Mouse (Mus musculus) spleen, adult 2 months (tissue): Measurements from ENCODE around the gene Srrt. TPM values are rescaled to one million over a fixed set of nuclear protein-coding genes. Genes with fewer than 3 reads are reported as not detected.
A peak's percentile ranks its signal among the peaks of the same experiment; 100 is the strongest.

ENCODE experiments used
- DNase-seq, 2 experiments: peaks; one replicate each; pipeline versions ENCODE4 v3.0.0 to v3.0.0-alpha.2; 2012 to 2021; ENCODE audit warnings: low spot score in 2 of 2, low read depth in 1 of 2
- H3K27ac ChIP-seq: fragments of 200-500 bp; 2 replicates; pipeline ENCODE4 v1.5.1; 2012; ENCODE audit warnings: low read length, inconsistent platforms; ENCODE audit not compliant: insufficient read depth
- H3K27me3 ChIP-seq: fragments of 200-500 bp; 2 replicates; pipeline ENCODE4 v1.6.1; 2012; ENCODE audit warnings: mild to moderate bottlenecking, moderate library complexity, low read length, inconsistent platforms; ENCODE audit not compliant: control insufficient read depth, insufficient read depth
- H3K36me3 ChIP-seq: fragments of 200-500 bp; 2 replicates; pipeline ENCODE4 v1.6.1; 2012; ENCODE audit warnings: mild to moderate bottlenecking, low read length, inconsistent platforms; ENCODE audit not compliant: control insufficient read depth, insufficient read depth
- H3K4me1 ChIP-seq: fragments of 200-500 bp; 2 replicates; pipeline ENCODE4 v1.6.1; 2011; ENCODE audit warnings: inconsistent platforms; ENCODE audit not compliant: control insufficient read depth, insufficient read depth, insufficient read length
- H3K4me3 ChIP-seq: fragments of 200-500 bp; 2 replicates; pipeline ENCODE4 v1.5.1; 2011; ENCODE audit warnings: mild to moderate bottlenecking, inconsistent platforms; ENCODE audit not compliant: insufficient read depth, insufficient read length; ENCODE audit errors: extremely low read depth
- CTCF ChIP-seq: fragments of 200-500 bp; IDR thresholded peaks from 2 replicates; pipeline ENCODE4 v1.5.1; 2011; ENCODE audit warnings: mild to moderate bottlenecking, inconsistent platforms; ENCODE audit not compliant: insufficient read depth, insufficient read length, insufficient replicate concordance; ENCODE audit errors: extremely low read depth
- POLR2A ChIP-seq: fragments of 200-500 bp; IDR thresholded peaks from 2 replicates; pipeline ENCODE4 v1.6.1; 2011; ENCODE audit warnings: low read depth, low read length, inconsistent platforms
- WGBS: fragments of 180-500 bp; shearing (Covaris S2); methylation state at CpG from one replicate; pipeline ENCODE4 v1.1.7; 2018; 5-methylcytosine and 5-hydroxymethylcytosine counted together
- polyA plus RNA-seq: library from polyadenylated mRNA; depleted of rRNA; stranded (reverse); fragments of >200 nt; gene quantifications from 2 replicates; pipeline ENCODE4 v1.2.3, GENCODE M21; 2012; rRNA removed

The Srrt gene
- 172 and 175 TPM in 2 replicates for polyA plus RNA-seq

GRCm38 (mm10) chr5:137307071-137307912 lies at the start of gene Srrt:
Srrt (minus strand) TSS chr5:137307674.
- Histone ChIP-seq H3K4me1 (peaks cover 11% of the 10 kb centered on the region; the same call in 1 of the 2 replicates), H3K36me3 (peaks cover 9% of the 10 kb centered on the region), H3K4me3 (peak within 1 kb of the TSS; percentile 73), H3K27ac (peak within 1 kb of the TSS; percentile 80), H3K27me3 (no peaks in the 10 kb centered on the region)
- TF ChIP-seq POLR2A (peak; percentile 61), CTCF (no peak)
- DNase-seq = peak; percentile 89
- WGBS = 1% methylated on average over 67 of the region's 72 CpGs

GRCm38 (mm10) chr5:137354091-137354490 lies 46.6 kb upstream of the Srrt start:
- H3K4me3 ChIP-seq = no peak overlapping the region
- WGBS = 81% methylated on average over 17 of the region's 17 CpGs

GRCm38 (mm10) chr5:137352011-137352975 lies 44.8 kb upstream of the Srrt start:
- Histone ChIP-seq H3K4me1 (no peaks in the 10 kb centered on the region; the same call in 1 of the 2 replicates), H3K27me3 (peaks cover 9% of the 10 kb centered on the region), H3K36me3 (no peaks in the 10 kb centered on the region), H3K4me3 (peak overlapping the region; percentile 27; the same call in 1 of the 2 replicates), H3K27ac (0 out of 2 replicates have a peak overlapping the region, but pooled peaks have one; percentile 20)
- TF ChIP-seq POLR2A (no peak), CTCF (no peak)
- 77% methylated on average over 16 of the region's 16 CpGs for WGBS
- DNase-seq = no peak

More at GRCm38 (mm10) chr5:137354091-137354490, 46.6 kb upstream of the Srrt start:
- Histone ChIP-seq H3K36me3 (no peaks in the 10 kb centered on the region), H3K27me3 (peaks cover 9% of the 10 kb centered on the region), H3K4me1 (no peaks in the 10 kb centered on the region; the same call in 1 of the 2 replicates), H3K27ac (no peak overlapping the region)
- no peak for DNase-seq
- TF ChIP-seq POLR2A (no peak), CTCF (no peak)

- DNase-seq = no peak
- no peaks in the 10 kb centered on the region; the same call in 1 of the 2 replicates for H3K4me1 ChIP-seq
- H3K4me3 ChIP-seq = peak overlapping the region; percentile 35; the same call in 1 of the 2 replicates
- peaks cover 9% of the 10 kb centered on the region for H3K27me3 ChIP-seq
- no peaks in the 10 kb centered on the region for H3K36me3 ChIP-seq
- WGBS = 77% methylated on average over 4 of the region's 4 CpGs
- H3K27ac ChIP-seq = peak overlapping the region; percentile 20; the same call in 1 of the 2 replicates
- no peak for TF ChIP-seq CTCF
Observed at GRCm38 (mm10) chr5:137351394-137351793, 43.9 kb upstream of the Srrt start.

GRCm38 (mm10) chr5:137351058-137351380 lies 43.5 kb upstream of the Srrt start:
- no peak for DNase-seq
- H3K27me3 ChIP-seq = peaks cover 9% of the 10 kb centered on the region

GRCm38 (mm10) chr5:137350205-137351057 lies 43.0 kb upstream of the Srrt start:
- TF ChIP-seq POLR2A = no peak
- no peak for TF ChIP-seq CTCF
- peaks cover 9% of the 10 kb centered on the region for H3K27me3 ChIP-seq

More at GRCm38 (mm10) chr5:137351058-137351380, 43.5 kb upstream of the Srrt start:
- no peaks in the 10 kb centered on the region; the same call in 1 of the 2 replicates for H3K4me1 ChIP-seq
- peak overlapping the region; percentile 35 for H3K4me3 ChIP-seq
- H3K27ac ChIP-seq = 0 out of 2 replicates have a peak overlapping the region, but pooled peaks have one; percentile 20
- no peaks in the 10 kb centered on the region for H3K36me3 ChIP-seq
- no peak for TF ChIP-seq CTCF
- no peak for TF ChIP-seq POLR2A
- WGBS = 53% methylated on average over 8 of the region's 8 CpGs

More at GRCm38 (mm10) chr5:137350205-137351057, 43.0 kb upstream of the Srrt start:
- Histone ChIP-seq H3K36me3 (no peaks in the 10 kb centered on the region), H3K27ac (peak overlapping the region; percentile 79), H3K4me1 (peaks cover under 1% of the 10 kb centered on the region), H3K4me3 (peak overlapping the region; percentile 42)
- DNase-seq = no peak
- WGBS = 9% methylated on average over 46 of the region's 55 CpGs
